Mouse (Mus musculus) limb, embryonic 14.5 days (tissue): Measurements from ENCODE around the gene Prtg. TPM values are rescaled to one million over a fixed set of nuclear protein-coding genes. Genes with fewer than 3 reads are reported as not detected.

Experiments
- ATAC-seq: fragments of 200-750 bp; cut with Nextera tagmentation; 2 replicates; pipeline ENCODE4 v1.8.0; 2017; ENCODE audit warnings: low read depth, moderate number of reproducible peaks, moderate TSS enrichment; ENCODE audit not compliant: low FRiP score
- DNase-seq: peaks from one replicate; pipeline ENCODE4 v3.0.0-alpha.2; 2015; ENCODE audit warnings: low spot score
- H3K27ac ChIP-seq: fragments of 300-500 bp; sonication (generic); replicated peaks from 2 replicates; pipeline ENCODE4 v1.5.1; 2014; ENCODE audit warnings: low read depth, mild to moderate bottlenecking, low read length, moderate library complexity, mixed read lengths
- H3K27me3 ChIP-seq: fragments of 300-500 bp; sonication (generic); 2 replicates; pipeline ENCODE4 v1.6.1; 2014; ENCODE audit warnings: low read length, mixed read lengths; ENCODE audit not compliant: control insufficient read depth, insufficient read depth
- H3K36me3 ChIP-seq: fragments of 300-500 bp; sonication (generic); 2 replicates; pipeline ENCODE4 v1.6.1; 2014; ENCODE audit warnings: mild to moderate bottlenecking, low read length, moderate library complexity, mixed read lengths; ENCODE audit not compliant: control insufficient read depth, insufficient read depth
- H3K4me1 ChIP-seq: fragments of 300-500 bp; sonication (generic); 2 replicates; pipeline ENCODE4 v1.6.1; 2014; ENCODE audit warnings: antibody characterized with exemption, low read length, mixed read lengths; ENCODE audit not compliant: control insufficient read depth, insufficient read depth
- H3K4me2 ChIP-seq: fragments of 300-500 bp; sonication (generic); replicated peaks from 2 replicates; pipeline ENCODE4 v1.6.1; 2014; ENCODE audit warnings: low read depth, mild to moderate bottlenecking, low read length, moderate library complexity; ENCODE audit not compliant: severe bottlenecking
- H3K4me3 ChIP-seq: fragments of 300-500 bp; sonication (generic); replicated peaks from 2 replicates; pipeline ENCODE4 v1.5.1; 2014; ENCODE audit warnings: low read length
- H3K9ac ChIP-seq: fragments of 300-500 bp; sonication (generic); 2 replicates; pipeline ENCODE4 v1.6.1; 2014; ENCODE audit warnings: mild to moderate bottlenecking, low read depth, low read length, moderate library complexity; ENCODE audit not compliant: severe bottlenecking
- H3K9me3 ChIP-seq: fragments of 300-500 bp; sonication (generic); 2 replicates; pipeline ENCODE4 v1.6.1; 2016; ENCODE audit warnings: low read length; ENCODE audit not compliant: control insufficient read depth
- POLR2A ChIP-seq: fragments of 200-500 bp; IDR thresholded peaks from 2 replicates; pipeline ENCODE4 v1.8.0; 2012; ENCODE audit warnings: inconsistent platforms, mild to moderate bottlenecking, moderate library complexity, borderline replicate concordance; ENCODE audit not compliant: insufficient read depth, insufficient read length; ENCODE audit errors: extremely low read depth
- WGBS: fragments of 180-500 bp; shearing (Covaris S2); extraction: QIAGEN DNeasy Blood & Tissue Kit; methylation state at CpG from one replicate; pipeline ENCODE4 v1.1.7; 2014; 5-methylcytosine and 5-hydroxymethylcytosine counted together
- polyA plus RNA-seq, 2 experiments: library from polyadenylated mRNA; depleted of rRNA in 1 of 2; stranded (reverse) in 1 of 2; unstranded in 1 of 2; fragments of >200 nt; fragmentation: Nextera tagmentation in 1 of 2; extraction: Ambion mirVana in 1 of 2; gene quantifications; 2 replicates each; pipeline versions ENCODE4 v1.2.1 to v1.2.3; 2012 to 2014

Gene Prtg
- polyA plus RNA-seq, 2 experiments, result 0.57 to 0.87 TPM

- TF ChIP-seq POLR2A, result no peak
- no peak overlapping the region for H3K4me2 ChIP-seq
- ATAC-seq (no peak), DNase-seq (no peak)
- H3K27ac ChIP-seq, result no peak overlapping the region
- H3K27me3 ChIP-seq, result no peaks in the 10 kb centered on the region
- H3K4me1 ChIP-seq, result no peaks in the 10 kb centered on the region
- WGBS, result 61% methylated on average over 10 of the region's 10 CpGs
- H3K36me3 ChIP-seq, result no peaks in the 10 kb centered on the region
- no peak overlapping the region for H3K4me3 ChIP-seq
- no peaks in the 10 kb centered on the region for H3K9me3 ChIP-seq
- H3K9ac ChIP-seq, result no peak overlapping the region
Measured at GRCm38 (mm10) chr9:72890499-72891085, 83.9 kb downstream of the Prtg start.

- H3K4me3 ChIP-seq, result no peak overlapping the region
- no peak overlapping the region for H3K9ac ChIP-seq
- H3K4me2 ChIP-seq, result no peak overlapping the region
- no peaks in the 10 kb centered on the region for H3K9me3 ChIP-seq
- H3K36me3 ChIP-seq, result no peaks in the 10 kb centered on the region
- no peak overlapping the region for H3K27ac ChIP-seq
- 91% methylated on average over 5 of the region's 5 CpGs for WGBS
- DNase-seq, result no peak
- no peak for ATAC-seq
- TF ChIP-seq POLR2A, result no peak
- H3K4me1 ChIP-seq, result no peaks in the 10 kb centered on the region
- H3K27me3 ChIP-seq, result no peaks in the 10 kb centered on the region
Measured at GRCm38 (mm10) chr9:72892761-72893160, 86.1 kb downstream of the Prtg start.

- Histone ChIP-seq H3K36me3 (no peaks in the 10 kb centered on the region), H3K4me3 (no peak overlapping the region), H3K4me1 (no peaks in the 10 kb centered on the region), H3K9me3 (no peaks in the 10 kb centered on the region), H3K27me3 (no peaks in the 10 kb centered on the region), H3K4me2 (no peak overlapping the region), H3K27ac (no peak overlapping the region), H3K9ac (no peak overlapping the region)
- no peak for ATAC-seq
- WGBS, result 86% methylated on average over 6 of the region's 6 CpGs
- TF ChIP-seq POLR2A, result no peak
- no peak for DNase-seq
Measured at GRCm38 (mm10) chr9:72894796-72895352, 88.2 kb downstream of the Prtg start.

- Histone ChIP-seq H3K4me1 (peaks cover 10% of the 10 kb centered on the region; the same call in 1 of the 2 replicates), H3K27ac (no peak overlapping the region), H3K27me3 (no peaks in the 10 kb centered on the region), H3K9me3 (no peaks in the 10 kb centered on the region), H3K4me3 (no peak overlapping the region), H3K36me3 (no peaks in the 10 kb centered on the region), H3K4me2 (no peak overlapping the region), H3K9ac (no peak overlapping the region)
- TF ChIP-seq POLR2A, result no peak
- WGBS, result 72% methylated on average over 8 of the region's 8 CpGs
- no peak for ATAC-seq
- no peak for DNase-seq
Measured at GRCm38 (mm10) chr9:72902057-72902456, 95.4 kb downstream of the Prtg start.

- H3K9me3 ChIP-seq, result no peaks in the 10 kb centered on the region
- H3K9ac ChIP-seq, result no peak overlapping the region
- ATAC-seq (no peak), DNase-seq (no peak)
- no peak overlapping the region for H3K4me3 ChIP-seq
- no peaks in the 10 kb centered on the region for H3K36me3 ChIP-seq
- TF ChIP-seq POLR2A, result no peak
- 85% methylated on average over 5 of the region's 5 CpGs for WGBS
- H3K4me1 ChIP-seq, result peaks cover 10% of the 10 kb centered on the region; the same call in 1 of the 2 replicates
- no peaks in the 10 kb centered on the region for H3K27me3 ChIP-seq
- no peak overlapping the region for H3K27ac ChIP-seq
- no peak overlapping the region for H3K4me2 ChIP-seq
Measured at GRCm38 (mm10) chr9:72902611-72903010, 95.9 kb downstream of the Prtg start.

- Histone ChIP-seq H3K27ac (peak overlapping the region; percentile 67; the same call in 1 of the 2 replicates), H3K9ac (no peak overlapping the region), H3K4me1 (peaks cover 10% of the 10 kb centered on the region; the same call in 1 of the 2 replicates), H3K27me3 (no peaks in the 10 kb centered on the region), H3K9me3 (no peaks in the 10 kb centered on the region), H3K36me3 (no peaks in the 10 kb centered on the region), H3K4me3 (no peak overlapping the region), H3K4me2 (peak overlapping the region; percentile 24; the same call in 1 of the 2 replicates)
- TF ChIP-seq POLR2A, result no peak
- ATAC-seq (peak; percentile 47; the same call in 1 of the 2 replicates), DNase-seq (peak; percentile 52)
- WGBS, result 52% methylated on average over 6 of the region's 6 CpGs
Measured at GRCm38 (mm10) chr9:72906693-72907103, 100.0 kb downstream of the Prtg start.
